Mouse (Mus musculus): ENCODE measurements at regions not wholly inside any gene's neighbourhood (a gene's known extent, or its start where the extent isn't known, plus 50 kb on each side); places are given as distances from the start of the nearest gene placed in this dataset.

GRCm38 (mm10) chr1:83870853-83871567 lies 463.0 kb upstream of the Sphkap start:
- Histone ChIP-seq H3K9ac (ENCODE audit: low read length) (no peak overlapping the region), H3K4me3 (ENCODE audit: low read depth, low read length) (no peak overlapping the region), H3K27me3 (ENCODE audit: control insufficient read depth, insufficient read depth, low read length) (no peaks in the 10 kb centered on the region), H3K36me3 (ENCODE audit: control insufficient read depth, insufficient read depth, low read length) (no peaks in the 10 kb centered on the region), H3K27ac (replicated peaks) (no peak overlapping the region), H3K9me3 (ENCODE audit: control insufficient read depth, low read length) (no peaks in the 10 kb centered on the region), H3K4me1 (replicated peaks; ENCODE audit: control insufficient read depth, insufficient read depth) (no peaks in the 10 kb centered on the region), H3K4me2 (replicated peaks; ENCODE audit: low read depth) (no peak overlapping the region)
- no peak for TF ChIP-seq EP300 (optimal IDR thresholded peaks at IDR 0.05)
- TF ChIP-seq CTCF (IDR thresholded peaks at IDR 0.05; ENCODE audit: low read depth) = no peak
- ATAC-seq (ENCODE audit: low FRiP score, low TSS enrichment) = no peak
- peak; percentile 20 for DNase-seq (ENCODE audit: low spot score)
- WGBS = 42% methylated on average over 5 of the region's 5 CpGs

- WGBS = 77% methylated on average over 2 of the region's 2 CpGs
- no peak for DNase-seq (ENCODE audit: low spot score)
- Histone ChIP-seq H3K4me1 (replicated peaks; ENCODE audit: control insufficient read depth, insufficient read depth) (no peaks in the 10 kb centered on the region), H3K9ac (ENCODE audit: low read length) (no peak overlapping the region), H3K4me2 (replicated peaks; ENCODE audit: low read depth) (no peak overlapping the region), H3K9me3 (ENCODE audit: control insufficient read depth, low read length) (no peaks in the 10 kb centered on the region), H3K4me3 (ENCODE audit: low read depth, low read length) (no peak overlapping the region), H3K36me3 (ENCODE audit: control insufficient read depth, insufficient read depth, low read length) (no peaks in the 10 kb centered on the region), H3K27me3 (ENCODE audit: control insufficient read depth, insufficient read depth, low read length) (no peaks in the 10 kb centered on the region), H3K27ac (replicated peaks) (no peak overlapping the region)
- ATAC-seq (ENCODE audit: low FRiP score, low TSS enrichment) = no peak
- TF ChIP-seq EP300 (optimal IDR thresholded peaks at IDR 0.05) (no peak), CTCF (IDR thresholded peaks at IDR 0.05; ENCODE audit: low read depth) (no peak)
These were observed 461.0 kb upstream of the Sphkap start for GRCm38 (mm10) chr1:83869046-83869445.

- Histone ChIP-seq H3K4me2 (replicated peaks; ENCODE audit: low read depth) (no peak overlapping the region), H3K9ac (ENCODE audit: low read length) (no peak overlapping the region), H3K4me3 (ENCODE audit: low read depth, low read length) (no peak overlapping the region), H3K9me3 (ENCODE audit: control insufficient read depth, low read length) (no peaks in the 10 kb centered on the region), H3K36me3 (ENCODE audit: control insufficient read depth, insufficient read depth, low read length) (no peaks in the 10 kb centered on the region), H3K27me3 (ENCODE audit: control insufficient read depth, insufficient read depth, low read length) (no peaks in the 10 kb centered on the region), H3K4me1 (replicated peaks; ENCODE audit: control insufficient read depth, insufficient read depth) (no peaks in the 10 kb centered on the region), H3K27ac (replicated peaks) (no peak overlapping the region)
- WGBS = 33% methylated on average over 1 of the region's 1 CpGs
- TF ChIP-seq EP300 (optimal IDR thresholded peaks at IDR 0.05) = no peak
- no peak for TF ChIP-seq CTCF (IDR thresholded peaks at IDR 0.05; ENCODE audit: low read depth)
- no peak for DNase-seq (ENCODE audit: low spot score)
- no peak for ATAC-seq (ENCODE audit: low FRiP score, low TSS enrichment)
These were observed 454.5 kb upstream of the Sphkap start for GRCm38 (mm10) chr1:83862541-83862940.

- no peak overlapping the region for H3K4me3 ChIP-seq (ENCODE audit: low read depth, low read length)
- no peak overlapping the region for H3K27ac ChIP-seq (replicated peaks)
- 62% methylated on average over 3 of the region's 3 CpGs for WGBS
- no peak overlapping the region for H3K9ac ChIP-seq (ENCODE audit: low read length)
- no peak for DNase-seq (ENCODE audit: low spot score)
- H3K27me3 ChIP-seq (ENCODE audit: control insufficient read depth, insufficient read depth, low read length) = no peaks in the 10 kb centered on the region
- no peaks in the 10 kb centered on the region for H3K36me3 ChIP-seq (ENCODE audit: control insufficient read depth, insufficient read depth, low read length)
- ATAC-seq (ENCODE audit: low FRiP score, low TSS enrichment) = no peak
- no peaks in the 10 kb centered on the region for H3K9me3 ChIP-seq (ENCODE audit: control insufficient read depth, low read length)
- H3K4me2 ChIP-seq (replicated peaks; ENCODE audit: low read depth) = no peak overlapping the region
- no peak for TF ChIP-seq CTCF (IDR thresholded peaks at IDR 0.05; ENCODE audit: low read depth)
- TF ChIP-seq EP300 (optimal IDR thresholded peaks at IDR 0.05) = no peak
- H3K4me1 ChIP-seq (replicated peaks; ENCODE audit: control insufficient read depth, insufficient read depth) = no peaks in the 10 kb centered on the region
These were observed 454.1 kb upstream of the Sphkap start for GRCm38 (mm10) chr1:83862128-83862527.

GRCm38 (mm10) chr1:83859732-83860424 lies 451.9 kb upstream of the Sphkap start:
- TF ChIP-seq EP300 (optimal IDR thresholded peaks at IDR 0.05) (no peak), CTCF (IDR thresholded peaks at IDR 0.05; ENCODE audit: low read depth) (no peak)
- Histone ChIP-seq H3K4me1 (replicated peaks; ENCODE audit: control insufficient read depth, insufficient read depth) (no peaks in the 10 kb centered on the region), H3K9me3 (ENCODE audit: control insufficient read depth, low read length) (no peaks in the 10 kb centered on the region), H3K4me3 (ENCODE audit: low read depth, low read length) (no peak overlapping the region), H3K36me3 (ENCODE audit: control insufficient read depth, insufficient read depth, low read length) (no peaks in the 10 kb centered on the region), H3K4me2 (replicated peaks; ENCODE audit: low read depth) (no peak overlapping the region), H3K27ac (replicated peaks) (no peak overlapping the region), H3K27me3 (ENCODE audit: control insufficient read depth, insufficient read depth, low read length) (no peaks in the 10 kb centered on the region), H3K9ac (ENCODE audit: low read length) (no peak overlapping the region)
- 57% methylated on average over 3 of the region's 3 CpGs for WGBS
- no peak for ATAC-seq (ENCODE audit: low FRiP score, low TSS enrichment)
- DNase-seq (ENCODE audit: low spot score) = no peak

- no peak for ATAC-seq (ENCODE audit: low FRiP score, low TSS enrichment)
- no peaks in the 10 kb centered on the region for H3K9me3 ChIP-seq (ENCODE audit: control insufficient read depth, low read length)
These were observed 446.0 kb upstream of the Sphkap start for GRCm38 (mm10) chr1:83853996-83854395.

More at GRCm38 (mm10) chr1:83853996-83854395, 446.0 kb upstream of the Sphkap start:
- 91% methylated on average over 5 of the region's 5 CpGs for WGBS
- TF ChIP-seq EP300 (optimal IDR thresholded peaks at IDR 0.05) (no peak), CTCF (IDR thresholded peaks at IDR 0.05; ENCODE audit: low read depth) (no peak)
- DNase-seq (ENCODE audit: low spot score) = no peak
- H3K4me1 ChIP-seq (replicated peaks; ENCODE audit: control insufficient read depth, insufficient read depth) = no peaks in the 10 kb centered on the region
- H3K27me3 ChIP-seq (ENCODE audit: control insufficient read depth, insufficient read depth, low read length) = no peaks in the 10 kb centered on the region
- no peak overlapping the region for H3K4me3 ChIP-seq (ENCODE audit: low read depth, low read length)
- no peak overlapping the region for H3K27ac ChIP-seq (replicated peaks)
- H3K9ac ChIP-seq (ENCODE audit: low read length) = no peak overlapping the region
- H3K36me3 ChIP-seq (ENCODE audit: control insufficient read depth, insufficient read depth, low read length) = no peaks in the 10 kb centered on the region
- no peak overlapping the region for H3K4me2 ChIP-seq (replicated peaks; ENCODE audit: low read depth)

Data from stomach, postnatal 0 days (tissue).